Mouse (Mus musculus) neural tube, embryonic 13.5 days (tissue): ENCODE data around the gene Mok. TPM values are rescaled to one million over a fixed set of nuclear protein-coding genes. Genes with fewer than 3 reads are reported as not detected.
A peak's percentile ranks its signal among the peaks of the same experiment; 100 is the strongest.

Source experiments
- ATAC-seq: fragments of 200-750 bp; cut with Nextera tagmentation; 2 replicates; pipeline ENCODE4 v1.8.0; 2017; ENCODE audit warnings: low read depth, mild to moderate bottlenecking, moderate TSS enrichment, moderate library complexity
- H3K27ac ChIP-seq: fragments of 300-500 bp; sonication (generic); replicated peaks from 2 replicates; pipeline ENCODE4 v1.5.1; 2015; ENCODE audit warnings: moderate library complexity, mild to moderate bottlenecking, inconsistent platforms
- H3K27me3 ChIP-seq: fragments of 300-500 bp; sonication (generic); 2 replicates; pipeline ENCODE4 v1.6.1; 2015; ENCODE audit warnings: mild to moderate bottlenecking, inconsistent platforms
- H3K36me3 ChIP-seq: fragments of 300-500 bp; sonication (generic); 2 replicates; pipeline ENCODE4 v1.6.1; 2015; ENCODE audit warnings: mild to moderate bottlenecking, inconsistent platforms
- H3K4me1 ChIP-seq: fragments of 300-500 bp; sonication (generic); replicated peaks from 2 replicates; pipeline ENCODE4 v1.6.1; 2015; ENCODE audit warnings: inconsistent platforms
- H3K4me2 ChIP-seq: fragments of 300-500 bp; sonication (generic); 2 replicates; pipeline ENCODE4 v1.6.1; 2015; ENCODE audit warnings: inconsistent platforms, mild to moderate bottlenecking, moderate library complexity
- H3K4me3 ChIP-seq: fragments of 300-500 bp; sonication (generic); 2 replicates; pipeline ENCODE4 v1.5.1; 2015; ENCODE audit warnings: mild to moderate bottlenecking, inconsistent platforms
- H3K9ac ChIP-seq: fragments of 300-500 bp; sonication (generic); 2 replicates; pipeline ENCODE4 v1.6.1; 2015; ENCODE audit warnings: moderate library complexity, mild to moderate bottlenecking, inconsistent platforms
- H3K9me3 ChIP-seq: fragments of 300-500 bp; sonication (generic); 2 replicates; pipeline ENCODE4 v1.6.1; 2016; ENCODE audit warnings: inconsistent platforms
- WGBS: fragments of 180-500 bp; shearing (Covaris S2); methylation state at CpG from one replicate; pipeline ENCODE4 v1.1.7; 2015; 5-methylcytosine and 5-hydroxymethylcytosine counted together
- polyA plus RNA-seq: library from polyadenylated mRNA; unstranded; fragments of >200 nt; fragmentation: Nextera tagmentation; extraction: Ambion mirVana; gene quantifications from 2 replicates; pipeline ENCODE4 v1.2.1, GENCODE M21; 2015

The Mok gene
- polyA plus RNA-seq, 1 experiment from 2014 or later = 10.8 TPM

DNA sequence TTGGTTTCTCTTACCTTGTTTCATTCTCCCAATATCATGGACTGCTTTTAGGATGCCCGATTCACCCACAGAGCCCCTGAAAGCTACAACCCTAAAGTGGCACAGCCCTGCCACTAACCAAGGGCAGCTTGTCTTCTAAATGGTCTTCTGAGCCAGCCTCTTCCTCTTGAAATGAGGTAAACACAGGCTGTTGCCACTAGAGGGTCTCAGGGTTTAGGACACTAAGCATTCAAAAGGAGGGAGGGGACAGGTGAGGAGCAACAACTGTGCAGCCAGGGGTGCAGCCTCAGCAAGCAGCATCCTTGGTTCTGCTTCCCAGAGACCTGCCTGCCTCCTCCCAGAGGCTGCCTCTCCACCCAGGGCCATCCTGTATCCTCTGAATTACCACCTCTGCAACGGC is 19.0 kb downstream of the Mok start:
- Histone ChIP-seq H3K9ac (no peak overlapping the region), H3K27ac (no peak overlapping the region), H3K4me1 (no peaks in the 10 kb centered on the region), H3K27me3 (no peaks in the 10 kb centered on the region), H3K9me3 (no peaks in the 10 kb centered on the region), H3K4me2 (no peak overlapping the region), H3K4me3 (no peak overlapping the region), H3K36me3 (no peaks in the 10 kb centered on the region)
- 95% methylated on average over 2 of the region's 2 CpGs for WGBS
- ATAC-seq = no peak

GRCm38 (mm10) chr12:110819367-110819766 is 21.4 kb downstream of the Mok start:
- no peak for ATAC-seq
- WGBS = 83% methylated on average over 8 of the region's 8 CpGs
- Histone ChIP-seq H3K36me3 (no peaks in the 10 kb centered on the region), H3K27me3 (no peaks in the 10 kb centered on the region), H3K4me1 (no peaks in the 10 kb centered on the region), H3K9me3 (no peaks in the 10 kb centered on the region), H3K4me3 (no peak overlapping the region), H3K9ac (no peak overlapping the region), H3K27ac (no peak overlapping the region), H3K4me2 (no peak overlapping the region)

GRCm38 (mm10) chr12:110816833-110817232 is 23.9 kb downstream of the Mok start:
- no peak overlapping the region for H3K27ac ChIP-seq
- H3K9me3 ChIP-seq = no peaks in the 10 kb centered on the region
- H3K36me3 ChIP-seq = peaks cover 18% of the 10 kb centered on the region; the same call in 1 of the 2 replicates
- H3K4me2 ChIP-seq = no peak overlapping the region
- 87% methylated on average over 2 of the region's 2 CpGs for WGBS
- no peaks in the 10 kb centered on the region for H3K27me3 ChIP-seq
- no peak overlapping the region for H3K4me3 ChIP-seq
- H3K9ac ChIP-seq = no peak overlapping the region
- no peak for ATAC-seq
- H3K4me1 ChIP-seq = no peaks in the 10 kb centered on the region

GRCm38 (mm10) chr12:110814924-110815323 is 25.8 kb downstream of the Mok start:
- Histone ChIP-seq H3K9ac (no peak overlapping the region), H3K4me3 (no peak overlapping the region), H3K36me3 (peaks cover 23% of the 10 kb centered on the region; the same call in 1 of the 2 replicates), H3K27ac (no peak overlapping the region), H3K27me3 (no peaks in the 10 kb centered on the region), H3K4me1 (no peaks in the 10 kb centered on the region), H3K9me3 (no peaks in the 10 kb centered on the region), H3K4me2 (no peak overlapping the region)
- 74% methylated on average over 17 of the region's 17 CpGs for WGBS
- no peak for ATAC-seq

- Histone ChIP-seq H3K9ac (no peak overlapping the region), H3K4me1 (peaks cover 4% of the 10 kb centered on the region; the same call in 1 of the 2 replicates), H3K4me3 (no peak overlapping the region), H3K4me2 (no peak overlapping the region), H3K36me3 (peaks cover 23% of the 10 kb centered on the region; the same call in 1 of the 2 replicates), H3K27me3 (no peaks in the 10 kb centered on the region), H3K9me3 (no peaks in the 10 kb centered on the region), H3K27ac (no peak overlapping the region)
- ATAC-seq = no peak
- WGBS = 95% methylated on average over 6 of the region's 6 CpGs
These were observed 27.1 kb downstream of the Mok start for GRCm38 (mm10) chr12:110813624-110814023.

DNA sequence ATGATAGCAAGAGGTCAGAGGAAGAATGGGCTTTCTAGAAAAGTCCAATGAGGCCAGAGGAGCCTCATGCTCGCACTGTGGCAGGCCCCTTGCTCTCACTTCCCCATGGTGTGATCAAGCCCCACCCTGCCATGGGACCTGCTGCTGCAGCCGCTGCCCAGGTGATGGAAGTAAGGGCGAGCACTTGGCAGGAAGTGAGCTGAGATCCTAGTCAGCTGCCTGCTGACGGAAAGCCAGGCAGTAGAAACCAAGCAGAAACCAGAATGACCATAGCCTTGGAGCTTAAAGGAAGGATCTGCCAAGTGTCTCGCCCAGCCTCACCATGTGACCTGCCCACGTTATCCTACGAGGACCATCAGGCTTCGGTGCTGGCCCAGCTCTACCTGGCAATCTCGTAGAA is 27.6 kb downstream of the Mok start:
- WGBS = 91% methylated on average over 9 of the region's 9 CpGs
- Histone ChIP-seq H3K27ac (no peak overlapping the region), H3K9ac (no peak overlapping the region), H3K4me1 (peaks cover 9% of the 10 kb centered on the region), H3K27me3 (no peaks in the 10 kb centered on the region), H3K4me3 (no peak overlapping the region), H3K9me3 (no peaks in the 10 kb centered on the region), H3K4me2 (no peak overlapping the region), H3K36me3 (peaks cover 23% of the 10 kb centered on the region; the same call in 1 of the 2 replicates)
- no peak for ATAC-seq

GRCm38 (mm10) chr12:110808848-110809247 is 31.9 kb downstream of the Mok start:
- Histone ChIP-seq H3K9me3 (no peaks in the 10 kb centered on the region), H3K27ac (no peak overlapping the region), H3K36me3 (peaks cover 34% of the 10 kb centered on the region; the same call in 1 of the 2 replicates), H3K27me3 (no peaks in the 10 kb centered on the region), H3K9ac (no peak overlapping the region), H3K4me1 (peaks cover 27% of the 10 kb centered on the region), H3K4me3 (no peak overlapping the region), H3K4me2 (no peak overlapping the region)
- WGBS = 86% methylated on average over 5 of the region's 5 CpGs
- ATAC-seq = no peak

DNA sequence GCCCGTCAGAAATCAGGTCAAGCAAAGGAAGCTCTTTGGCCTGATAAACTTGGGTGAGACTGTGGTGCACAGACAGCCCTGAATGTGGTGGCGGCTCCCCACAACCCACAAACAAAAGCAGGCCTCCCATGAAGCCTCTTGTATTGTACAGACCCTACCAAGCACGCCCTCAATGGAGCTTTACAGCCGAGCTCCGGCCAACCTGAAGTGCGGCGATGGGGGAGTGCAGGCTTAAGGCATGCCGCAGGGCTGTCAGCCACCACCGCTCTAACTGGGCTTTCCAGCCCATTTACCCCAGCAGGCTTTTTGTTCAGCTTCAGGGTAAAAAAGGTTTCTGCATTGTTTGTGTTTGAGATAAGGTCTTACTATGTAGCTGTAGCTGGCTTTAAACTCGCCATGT is 32.3 kb downstream of the Mok start:
- 0 out of 2 replicates have a peak, but pooled peaks have one; percentile 29 for ATAC-seq
- no peaks in the 10 kb centered on the region for H3K27me3 ChIP-seq
- no peak overlapping the region for H3K4me2 ChIP-seq
- no peak overlapping the region for H3K9ac ChIP-seq
- no peak overlapping the region for H3K27ac ChIP-seq
- H3K4me1 ChIP-seq = peaks cover 27% of the 10 kb centered on the region
- peaks cover 30% of the 10 kb centered on the region; the same call in 1 of the 2 replicates for H3K36me3 ChIP-seq
- H3K4me3 ChIP-seq = no peak overlapping the region
- H3K9me3 ChIP-seq = no peaks in the 10 kb centered on the region
- 23% methylated on average over 10 of the region's 10 CpGs for WGBS

- H3K9ac ChIP-seq = no peak overlapping the region
- H3K27me3 ChIP-seq = no peaks in the 10 kb centered on the region
- H3K4me3 ChIP-seq = no peak overlapping the region
- no peak for ATAC-seq
- no peak overlapping the region for H3K4me2 ChIP-seq
- WGBS = 69% methylated on average over 3 of the region's 3 CpGs
- H3K36me3 ChIP-seq = peaks cover 21% of the 10 kb centered on the region
- 0 out of 2 replicates have a peak overlapping the region, but pooled peaks have one; percentile 5 for H3K27ac ChIP-seq
- H3K4me1 ChIP-seq = peaks cover 33% of the 10 kb centered on the region
- H3K9me3 ChIP-seq = no peaks in the 10 kb centered on the region
These were observed 34.3 kb downstream of the Mok start for GRCm38 (mm10) chr12:110806301-110806970.

- 19% methylated on average over 10 of the region's 10 CpGs for WGBS
- H3K4me1 ChIP-seq = peaks cover 33% of the 10 kb centered on the region
- peaks cover 23% of the 10 kb centered on the region; the same call in 1 of the 2 replicates for H3K36me3 ChIP-seq
- ATAC-seq = 0 out of 2 replicates have a peak, but pooled peaks have one; percentile 44
- H3K27me3 ChIP-seq = no peaks in the 10 kb centered on the region
- H3K27ac ChIP-seq = no peak overlapping the region
- no peak overlapping the region for H3K4me2 ChIP-seq
- H3K4me3 ChIP-seq = no peak overlapping the region
- no peaks in the 10 kb centered on the region for H3K9me3 ChIP-seq
- no peak overlapping the region for H3K9ac ChIP-seq
These were observed 36.5 kb downstream of the Mok start for GRCm38 (mm10) chr12:110804261-110804660.

- Histone ChIP-seq H3K36me3 (peaks cover 24% of the 10 kb centered on the region; the same call in 1 of the 2 replicates), H3K9ac (no peak overlapping the region), H3K4me2 (no peak overlapping the region), H3K4me3 (no peak overlapping the region), H3K4me1 (peaks cover 26% of the 10 kb centered on the region), H3K27ac (no peak overlapping the region), H3K9me3 (no peaks in the 10 kb centered on the region), H3K27me3 (no peaks in the 10 kb centered on the region)
- 89% methylated on average over 5 of the region's 5 CpGs for WGBS
- no peak for ATAC-seq
These were observed 38.0 kb downstream of the Mok start for GRCm38 (mm10) chr12:110802674-110803297.

GRCm38 (mm10) chr12:110801876-110802464 is 38.8 kb downstream of the Mok start:
- ATAC-seq = no peak
- H3K4me1 ChIP-seq = peaks cover 26% of the 10 kb centered on the region
- H3K36me3 ChIP-seq = peaks cover 18% of the 10 kb centered on the region; the same call in 1 of the 2 replicates
- WGBS = 84% methylated on average over 10 of the region's 10 CpGs
- no peaks in the 10 kb centered on the region for H3K27me3 ChIP-seq
- H3K4me3 ChIP-seq = no peak overlapping the region
- H3K9me3 ChIP-seq = no peaks in the 10 kb centered on the region
- no peak overlapping the region for H3K27ac ChIP-seq
- no peak overlapping the region for H3K9ac ChIP-seq
- H3K4me2 ChIP-seq = no peak overlapping the region
